Mouse (Mus musculus) heart, postnatal 4 days (tissue): ENCODE results near the gene Map2k7. TPM values are rescaled to one million over a fixed set of nuclear protein-coding genes. Genes with fewer than 3 reads are reported as not detected.

ENCODE experiments used
- DNase-seq: peaks from one replicate; pipeline ENCODE4 v3.0.0; 2021
- total RNA-seq, 2 experiments: library from RNA; stranded (reverse); gene quantifications; 2 replicates each; pipeline ENCODE4 v1.2.3; 2021

Map2k7 gene
- total RNA-seq, result 10 to 100 TPM; 66.7 to 68.9 TPM

DNA sequence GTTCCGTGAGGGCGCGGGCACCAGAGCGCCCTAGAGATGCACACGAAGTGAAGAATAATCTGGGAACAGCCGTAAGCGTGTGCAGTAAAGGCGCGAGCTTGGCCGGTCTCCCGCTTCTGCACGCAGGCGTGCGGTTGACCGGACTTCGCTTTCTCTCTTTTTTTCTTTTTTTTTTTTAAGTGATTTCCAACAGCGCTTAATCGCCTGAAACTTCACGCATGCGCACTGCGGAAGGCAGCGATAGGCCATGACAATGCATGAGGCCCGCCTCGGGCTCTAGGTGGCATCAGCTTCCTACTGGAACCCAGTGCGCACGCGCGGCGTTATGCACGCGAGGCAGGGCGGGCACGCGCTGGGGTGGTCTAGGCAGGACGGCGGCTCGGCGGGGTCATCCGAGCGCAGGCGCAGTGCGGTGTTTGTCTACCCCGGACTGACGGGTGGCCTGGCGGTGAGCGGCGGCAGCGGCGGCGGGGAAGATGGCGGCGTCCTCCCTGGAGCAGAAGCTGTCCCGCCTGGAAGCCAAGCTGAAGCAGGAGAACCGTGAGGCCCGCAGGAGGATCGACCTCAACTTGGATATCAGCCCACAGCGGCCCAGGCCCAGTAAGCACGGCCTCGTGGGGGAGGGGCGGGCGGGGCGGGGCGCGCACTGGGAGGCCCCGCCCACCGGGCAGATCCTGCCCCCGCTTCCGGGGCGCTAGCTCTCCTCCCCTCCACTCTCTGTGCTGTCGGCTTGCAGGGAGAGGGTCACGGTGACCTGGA is at the start of gene Map2k7, which contains the start of gene Gm49320:
Map2k7 (plus strand) TSS at position 307 of the 759 bp plus-strand sequence.
Gm49320 (plus strand) TSS at position 432 of the 759 bp plus-strand sequence.
- peak; percentile 100 for DNase-seq

DNA sequence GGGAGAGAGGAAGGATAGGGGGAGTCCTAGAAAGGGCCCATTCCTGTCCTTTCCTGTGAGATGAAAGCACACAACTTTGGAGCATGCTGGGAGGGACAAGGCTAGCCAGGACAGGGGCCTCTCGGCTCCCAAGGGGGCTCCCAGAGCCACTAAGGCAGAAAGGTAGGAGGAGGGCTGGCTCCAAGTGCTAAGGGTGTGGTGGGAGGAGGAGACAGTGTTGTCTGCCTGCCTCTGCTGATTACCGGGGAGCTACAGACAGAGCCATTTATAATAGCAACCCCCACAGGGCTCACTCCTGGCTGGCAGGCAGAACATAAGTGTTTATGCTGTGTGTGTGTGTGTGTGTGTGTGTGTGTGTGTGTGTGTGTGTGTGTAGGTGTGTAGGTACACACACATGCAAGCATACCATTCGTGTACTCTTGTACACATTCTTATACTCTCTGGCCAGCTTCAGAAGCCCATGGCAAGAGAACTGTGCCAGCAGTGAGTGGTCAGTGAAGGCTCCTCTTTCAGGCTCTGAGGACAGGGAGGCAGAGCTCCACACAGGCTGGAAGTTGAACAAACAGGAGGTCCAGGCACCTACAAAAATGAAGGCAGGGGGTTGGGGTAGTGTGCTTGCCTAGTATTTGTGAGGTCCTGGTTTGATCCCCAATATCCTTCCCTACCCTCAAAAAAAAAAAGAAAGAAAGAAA is 49.4 kb upstream of the Map2k7 start:
- no peak for DNase-seq

DNA sequence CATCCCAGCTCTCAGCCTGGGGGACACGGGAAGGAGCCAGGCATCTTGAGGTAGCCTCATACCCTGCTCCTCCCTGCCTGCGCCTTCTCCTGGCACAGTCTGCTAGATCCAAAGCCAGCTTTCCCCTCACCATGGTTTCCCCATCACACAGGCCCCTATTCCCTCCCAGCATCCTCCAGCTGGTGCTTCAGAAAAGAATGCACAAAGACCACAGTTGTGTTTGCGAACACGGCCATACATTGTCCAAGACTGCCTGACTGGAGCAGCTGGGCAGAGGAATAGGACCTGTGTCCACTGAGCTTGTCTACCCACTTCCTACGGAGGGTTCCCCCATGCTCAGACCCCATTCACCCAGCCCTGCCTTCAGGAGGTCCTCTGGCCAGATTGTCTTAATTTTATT is 46.2 kb upstream of the Map2k7 start:
- DNase-seq, result no peak

- peak; percentile 92 for DNase-seq
Measured at GRCm38 (mm10) chr8:4192807-4193587, 45.5 kb upstream of the Map2k7 start.

DNA sequence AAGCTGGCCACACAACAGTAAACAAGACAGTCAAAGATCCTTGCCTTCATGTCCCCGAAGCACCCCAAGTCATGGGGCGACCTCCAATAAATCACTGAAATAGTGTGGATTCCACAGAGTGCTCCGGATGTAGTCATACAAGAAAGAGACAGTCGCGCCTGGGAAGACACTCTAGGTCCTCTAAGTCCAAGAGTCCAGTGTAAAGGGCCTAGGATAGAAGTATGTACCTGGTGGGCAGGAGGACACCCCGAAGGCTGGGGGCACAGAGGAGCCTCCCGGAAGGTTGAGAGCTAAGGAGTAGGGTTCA is 45.0 kb upstream of the Map2k7 start:
- DNase-seq, result no peak

DNA sequence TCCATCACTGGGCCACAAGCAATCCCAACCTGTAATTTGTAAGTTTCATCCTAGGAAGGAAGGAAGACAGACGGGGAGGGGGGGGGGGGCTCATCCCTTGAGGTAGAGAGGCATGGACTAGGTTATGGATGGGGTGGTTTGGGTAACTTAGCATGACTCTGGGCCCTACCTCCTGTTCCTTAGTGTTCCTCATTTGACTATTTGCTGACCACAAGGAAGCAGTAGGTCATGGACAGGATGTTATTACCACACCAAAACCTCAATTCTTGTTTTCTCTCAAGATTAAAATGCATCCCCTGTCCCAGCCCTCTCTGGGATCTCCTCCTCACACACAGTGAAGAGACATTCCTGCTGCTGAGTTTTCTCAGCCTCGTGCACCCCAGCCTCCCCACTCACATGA is 37.2 kb upstream of the Map2k7 start:
- no peak for DNase-seq

DNA sequence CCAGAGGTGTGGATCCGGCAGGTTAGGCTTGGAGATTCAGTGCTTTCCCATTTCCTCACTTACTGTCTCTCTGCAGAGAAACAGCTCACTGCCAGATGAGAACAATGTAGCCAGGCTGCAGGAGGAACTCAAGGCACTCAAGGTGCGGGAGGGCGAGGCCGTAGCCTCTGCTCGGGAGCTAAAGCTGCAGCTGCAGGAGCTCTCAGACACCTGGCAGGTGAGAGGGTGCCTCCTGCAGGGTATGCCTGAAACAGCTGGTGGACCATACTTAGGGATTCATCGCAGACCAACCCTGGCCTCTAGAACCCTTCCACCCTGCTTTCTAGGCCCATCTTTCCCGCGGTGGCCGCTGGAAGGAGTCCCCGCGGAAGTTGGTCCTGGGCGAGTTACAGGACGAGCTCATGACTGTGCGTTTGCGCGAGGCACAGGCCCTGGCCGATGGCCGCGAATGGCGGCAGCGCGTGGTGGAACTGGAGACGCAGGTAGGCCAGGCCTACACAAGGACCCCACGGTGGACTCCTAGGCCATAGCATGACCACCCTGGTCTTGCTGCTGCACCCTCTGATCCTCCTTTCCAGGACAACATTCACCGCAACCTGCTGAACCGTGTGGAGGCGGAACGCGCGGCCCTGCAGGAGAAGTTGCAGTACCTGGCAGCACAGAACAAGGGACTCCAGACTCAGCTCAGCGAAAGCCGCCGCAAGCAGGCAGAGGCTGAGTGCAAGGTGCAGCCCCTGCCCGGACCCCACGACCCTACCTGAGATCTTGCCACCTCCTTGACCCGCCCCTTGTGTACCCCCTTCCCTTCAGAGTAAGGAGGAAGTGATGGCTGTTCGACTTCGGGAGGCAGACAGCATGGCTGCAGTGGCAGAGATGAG is 33.1 kb upstream of the Map2k7 start:
- no peak for DNase-seq

DNA sequence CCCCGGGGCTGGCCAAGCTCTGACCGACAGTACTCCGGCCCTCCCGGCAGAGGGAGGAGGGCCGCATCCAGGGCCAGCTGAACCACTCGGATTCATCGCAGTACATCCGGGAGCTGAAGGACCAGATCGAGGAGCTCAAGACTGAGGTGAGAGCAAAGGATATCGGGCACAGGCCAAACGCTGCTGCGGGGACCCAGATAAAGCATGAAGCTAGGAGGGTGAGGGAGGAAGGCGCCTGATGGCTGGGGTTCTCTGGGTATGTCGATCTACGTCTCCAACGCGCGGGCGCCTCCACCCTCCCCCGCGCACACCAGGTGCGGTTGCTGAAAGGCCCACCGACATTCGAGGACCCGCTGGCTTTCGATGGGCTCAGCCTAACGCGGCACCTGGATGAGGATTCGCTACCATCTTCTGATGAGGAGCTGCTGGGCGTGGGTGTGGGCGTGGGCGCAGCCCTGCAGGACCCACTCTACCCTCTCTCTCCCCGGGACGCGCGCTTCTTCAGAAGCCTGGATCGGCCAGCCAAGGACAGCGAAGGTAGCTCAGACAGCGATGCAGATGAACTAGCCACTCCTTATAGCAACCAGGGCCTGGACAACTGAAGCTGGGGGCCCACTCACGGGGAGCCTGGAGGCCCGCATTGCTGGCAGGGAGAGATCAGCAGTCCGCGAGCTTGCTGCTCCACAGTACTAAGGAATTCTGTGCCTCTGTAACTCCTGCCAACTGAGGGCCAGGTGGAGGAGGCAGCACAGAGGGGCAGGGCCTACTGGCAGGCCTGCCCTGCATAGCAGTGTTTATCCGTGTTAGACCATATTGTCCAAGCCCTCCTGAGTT is 32.1 kb upstream of the Map2k7 start:
- DNase-seq, result no peak

GRCm38 (mm10) chr8:4207016-4207350 is 31.6 kb upstream of the Map2k7 start:
- no peak for DNase-seq

DNA sequence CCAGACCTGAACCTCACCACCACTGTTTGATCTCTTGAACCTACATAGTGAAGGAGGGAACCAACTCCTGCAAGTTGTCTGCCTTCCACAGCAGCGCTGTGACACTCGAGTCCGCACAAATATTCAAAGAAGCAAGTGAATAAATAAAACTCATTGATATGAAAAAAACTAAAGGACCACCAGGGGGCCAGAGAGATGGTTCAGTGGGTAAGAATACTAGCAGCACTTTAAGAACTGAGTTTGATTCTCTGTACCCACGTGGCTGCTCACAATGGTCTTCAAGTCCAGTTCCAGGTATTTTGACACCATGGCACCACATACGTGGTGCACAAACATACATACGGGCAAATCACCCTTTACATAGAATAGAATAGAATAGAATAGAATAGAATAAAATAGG is 27.4 kb upstream of the Map2k7 start:
- DNase-seq, result no peak

DNA sequence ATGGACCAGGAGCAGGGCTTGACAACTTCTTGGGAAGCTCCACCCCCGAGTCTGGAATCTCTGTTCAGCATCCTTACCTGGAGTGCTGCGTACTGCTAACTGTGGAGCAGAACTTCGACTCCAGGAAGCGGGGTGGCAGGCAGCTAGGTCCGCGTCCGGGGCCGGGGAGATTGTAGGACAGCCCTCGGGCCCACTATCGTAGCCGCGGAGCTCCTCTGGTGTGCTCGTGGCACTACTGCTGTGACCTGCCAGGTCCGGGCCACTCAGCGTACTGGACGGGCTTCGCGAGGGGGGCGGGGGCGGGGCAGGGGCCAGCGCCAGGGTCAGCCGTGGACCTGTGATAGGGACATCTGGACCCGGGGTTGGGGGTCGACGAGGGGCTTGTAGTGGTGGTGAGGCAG is 25.7 kb upstream of the Map2k7 start:
- no peak for DNase-seq

- DNase-seq, result peak; percentile 41
Measured at GRCm38 (mm10) chr8:4213210-4214005, 25.1 kb upstream of the Map2k7 start.

GRCm38 (mm10) chr8:4214006-4214980 is 24.2 kb upstream of the Map2k7 start:
- peak; percentile 42 for DNase-seq

- no peak for DNase-seq
Measured at GRCm38 (mm10) chr8:4216296-4216695, 22.2 kb upstream of the Map2k7 start.

- no peak for DNase-seq
Measured at GRCm38 (mm10) chr8:4216791-4217621, 21.5 kb upstream of the Map2k7 start, which contains the start of gene Prr36. Gene Prr36 (minus strand): TSS chr8:4217459.

DNA sequence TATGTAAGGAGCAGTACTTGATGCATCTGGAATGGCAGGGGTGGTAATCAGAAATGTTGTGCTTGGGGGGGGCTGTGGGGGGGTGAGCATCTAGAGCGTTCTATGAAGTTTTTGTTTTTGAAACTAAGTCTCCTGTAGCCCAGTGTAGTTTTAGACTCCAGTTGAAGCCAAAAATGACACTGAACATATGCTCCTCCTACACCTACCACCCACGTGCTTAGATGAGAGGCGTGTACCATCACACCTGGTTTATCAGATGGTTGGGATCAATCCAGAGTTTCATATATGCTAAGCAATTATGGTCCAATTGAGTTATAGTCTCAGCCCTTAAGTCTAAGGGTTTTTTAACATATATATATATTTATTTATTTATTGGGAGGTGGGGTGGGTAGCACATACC is 18.9 kb upstream of the Map2k7 start:
- DNase-seq, result no peak

GRCm38 (mm10) chr8:4222059-4222458 is 16.5 kb upstream of the Map2k7 start:
- no peak for DNase-seq

- DNase-seq, result no peak
Measured at GRCm38 (mm10) chr8:4226323-4226722, 12.2 kb upstream of the Map2k7 start.
